Mouse (Mus musculus): Measurements from ENCODE around the gene Shd. TPM values are rescaled to one million over a fixed set of nuclear protein-coding genes. Genes with fewer than 3 reads are reported as not detected.
A peak's percentile ranks its signal among the peaks of the same experiment; 100 is the strongest.

Shd gene
- polyA plus RNA-seq, 1 experiment from 2014 or later = 209 TPM

- ATAC-seq (replicated peaks) = no peak
- Histone ChIP-seq H3K4me3 (no peak overlapping the region), H3K4me2 (no peak overlapping the region), H3K27ac (no peak overlapping the region), H3K4me1 (no peaks in the 10 kb centered on the region), H3K27me3 (replicated peaks) (peaks cover 11% of the 10 kb centered on the region; the same call in 1 of the 2 replicates), H3K9ac (no peak overlapping the region), H3K36me3 (replicated peaks) (peaks cover 23% of the 10 kb centered on the region), H3K9me3 (no peaks in the 10 kb centered on the region)
- 86% methylated on average over 15 of the region's 15 CpGs for WGBS
Measured at GRCm38 (mm10) chr17:55996007-55996406, 25.7 kb downstream of the Shd start.

GRCm38 (mm10) chr17:55999794-56000499 is 29.7 kb downstream of the Shd start:
- ATAC-seq (replicated peaks) = peak; percentile 10; the same call in 1 of the 2 replicates
- Histone ChIP-seq H3K36me3 (replicated peaks) (no peaks in the 10 kb centered on the region; the same call in 1 of the 2 replicates), H3K4me3 (no peak overlapping the region), H3K27me3 (replicated peaks) (peaks cover 14% of the 10 kb centered on the region; the same call in 1 of the 2 replicates), H3K9ac (no peak overlapping the region), H3K4me2 (no peak overlapping the region), H3K4me1 (no peaks in the 10 kb centered on the region), H3K27ac (no peak overlapping the region), H3K9me3 (no peaks in the 10 kb centered on the region)
- WGBS = 10% methylated on average over 30 of the region's 30 CpGs

- Histone ChIP-seq H3K27me3 (replicated peaks) (peaks cover 14% of the 10 kb centered on the region; the same call in 1 of the 2 replicates), H3K4me3 (no peak overlapping the region), H3K4me1 (peaks cover 5% of the 10 kb centered on the region), H3K36me3 (replicated peaks) (no peaks in the 10 kb centered on the region), H3K9ac (no peak overlapping the region), H3K9me3 (no peaks in the 10 kb centered on the region), H3K4me2 (no peak overlapping the region), H3K27ac (no peak overlapping the region)
- WGBS = 85% methylated on average over 3 of the region's 3 CpGs
- no peak for ATAC-seq (replicated peaks)
Measured at GRCm38 (mm10) chr17:56003000-56003399, 32.7 kb downstream of the Shd start.

- Histone ChIP-seq H3K9ac (no peak within 1 kb of the TSS), H3K4me2 (no peak within 1 kb of the TSS), H3K4me3 (no peak within 1 kb of the TSS), H3K4me1 (peaks cover 14% of the 10 kb centered on the region), H3K27ac (no peak within 1 kb of the TSS), H3K36me3 (replicated peaks) (no peaks in the 10 kb centered on the region), H3K27me3 (replicated peaks) (peaks cover 8% of the 10 kb centered on the region; the same call in 1 of the 2 replicates), H3K9me3 (no peaks in the 10 kb centered on the region)
- 53% methylated on average over 12 of the region's 13 CpGs for WGBS
- ATAC-seq (replicated peaks) = no peak
Measured at GRCm38 (mm10) chr17:56005415-56006061, 35.3 kb downstream of the Shd start, which contains the start of the genes Stap2 and Mpnd. Stap2 (minus strand) TSS chr17:56005584. Mpnd (plus strand) TSS chr17:56005711.

- Histone ChIP-seq H3K27me3 (replicated peaks) (no peaks in the 10 kb centered on the region; the same call in 1 of the 2 replicates), H3K9me3 (no peaks in the 10 kb centered on the region), H3K9ac (no peak overlapping the region), H3K36me3 (replicated peaks) (peaks cover 4% of the 10 kb centered on the region; the same call in 1 of the 2 replicates), H3K4me3 (no peak overlapping the region), H3K4me2 (no peak overlapping the region), H3K27ac (no peak overlapping the region), H3K4me1 (peaks cover 29% of the 10 kb centered on the region)
- WGBS = 57% methylated on average over 10 of the region's 10 CpGs
- no peak for ATAC-seq (replicated peaks)
Measured at GRCm38 (mm10) chr17:56006956-56007355, 36.7 kb downstream of the Shd start.

- Histone ChIP-seq H3K4me1 (peaks cover 33% of the 10 kb centered on the region), H3K9me3 (no peaks in the 10 kb centered on the region), H3K9ac (peak overlapping the region; percentile 84), H3K36me3 (replicated peaks) (peaks cover 11% of the 10 kb centered on the region), H3K27ac (peak overlapping the region; percentile 97), H3K27me3 (replicated peaks) (no peaks in the 10 kb centered on the region; the same call in 1 of the 2 replicates), H3K4me3 (peak overlapping the region; percentile 71), H3K4me2 (peak overlapping the region; percentile 96)
- 34% methylated on average over 14 of the region's 14 CpGs for whole genome bisulfite sequencing
- peak; percentile 1 for ATAC-seq (replicated peaks)
Measured at GRCm38 (mm10) chr17:56007444-56008355, 37.4 kb downstream of the Shd start.

GRCm38 (mm10) chr17:56008356-56009087 is 38.3 kb downstream of the Shd start:
- peak overlapping the region; percentile 96 for H3K4me2 ChIP-seq
- peaks cover 17% of the 10 kb centered on the region for H3K36me3 ChIP-seq (replicated peaks)
- H3K4me1 ChIP-seq = peaks cover 33% of the 10 kb centered on the region
- WGBS = under 1% methylated on average over 21 of the region's 21 CpGs
- no peaks in the 10 kb centered on the region for H3K9me3 ChIP-seq
- peak overlapping the region; percentile 71 for H3K4me3 ChIP-seq
- no peaks in the 10 kb centered on the region; the same call in 1 of the 2 replicates for H3K27me3 ChIP-seq (replicated peaks)
- H3K27ac ChIP-seq = peak overlapping the region; percentile 97
- peak; percentile 95 for ATAC-seq (replicated peaks)
- peak overlapping the region; percentile 84 for H3K9ac ChIP-seq

- H3K4me3 ChIP-seq = peak overlapping the region; percentile 71
- peak overlapping the region; percentile 97 for H3K27ac ChIP-seq
- ATAC-seq (replicated peaks) = peak; percentile 93
- H3K9me3 ChIP-seq = no peaks in the 10 kb centered on the region
- H3K4me1 ChIP-seq = peaks cover 33% of the 10 kb centered on the region
- H3K36me3 ChIP-seq (replicated peaks) = peaks cover 21% of the 10 kb centered on the region
- WGBS = under 1% methylated on average over 62 of the region's 62 CpGs
- peak overlapping the region; percentile 96 for H3K4me2 ChIP-seq
- peak overlapping the region; percentile 84 for H3K9ac ChIP-seq
- H3K27me3 ChIP-seq (replicated peaks) = no peaks in the 10 kb centered on the region; the same call in 1 of the 2 replicates
Measured at GRCm38 (mm10) chr17:56009088-56009961, 39.1 kb downstream of the Shd start.

- WGBS = 38% methylated on average over 2 of the region's 2 CpGs
- ATAC-seq (replicated peaks) = no peak
- peak overlapping the region; percentile 97 for H3K27ac ChIP-seq
Measured at GRCm38 (mm10) chr17:56009962-56010240, 39.6 kb downstream of the Shd start.

GRCm38 (mm10) chr17:56010255-56010654 is 40.0 kb downstream of the Shd start:
- ATAC-seq (replicated peaks) = no peak
- H3K27ac ChIP-seq = peak overlapping the region; percentile 97; the same call in 1 of the 2 replicates
- no peaks in the 10 kb centered on the region for H3K27me3 ChIP-seq (replicated peaks)
- peaks cover 27% of the 10 kb centered on the region for H3K36me3 ChIP-seq (replicated peaks)
- peaks cover 33% of the 10 kb centered on the region for H3K4me1 ChIP-seq
- H3K9ac ChIP-seq = peak overlapping the region; percentile 84
- peak overlapping the region; percentile 71 for H3K4me3 ChIP-seq
- peak overlapping the region; percentile 96 for H3K4me2 ChIP-seq
- H3K9me3 ChIP-seq = no peaks in the 10 kb centered on the region
- 67% methylated on average over 14 of the region's 14 CpGs for WGBS

More at GRCm38 (mm10) chr17:56009962-56010240, 39.6 kb downstream of the Shd start:
- H3K4me2 ChIP-seq = peak overlapping the region; percentile 96
- peaks cover 23% of the 10 kb centered on the region for H3K36me3 ChIP-seq (replicated peaks)
- peak overlapping the region; percentile 84 for H3K9ac ChIP-seq
- peak overlapping the region; percentile 71 for H3K4me3 ChIP-seq
- no peaks in the 10 kb centered on the region for H3K27me3 ChIP-seq (replicated peaks)
- H3K4me1 ChIP-seq = peaks cover 33% of the 10 kb centered on the region
- H3K9me3 ChIP-seq = no peaks in the 10 kb centered on the region
